Mouse (Mus musculus): Measurements from ENCODE around the gene Gm2663.
"Not testable (repeated sequence)": the region's sequence is repeated elsewhere in the genome, so short reads cannot be mapped to it uniquely, and the experiment has no call there.

Gene Gm2663

GRCm38 (mm10) chr6:40964454-40964853 is 34.8 kb downstream of the Gm2663 start, which contains the start of gene 1810009J06Rik:
Gene 1810009J06Rik (plus strand): TSS chr6:40964754.
- not testable (repeated sequence) for H3K27me3 ChIP-seq (ENCODE audit: control insufficient read depth, insufficient read depth, low read length, poor library complexity, severe bottlenecking); H3K36me3 ChIP-seq (ENCODE audit: control insufficient read depth, insufficient read depth, low read length, poor library complexity, severe bottlenecking); DNase-seq (ENCODE audit: low read depth, low spot score)

- no peaks in the 10 kb centered on the region for H3K36me3 ChIP-seq (ENCODE audit: control insufficient read depth, insufficient read depth, low read length, poor library complexity, severe bottlenecking)
- H3K27me3 ChIP-seq (ENCODE audit: control insufficient read depth, insufficient read depth, low read length, poor library complexity, severe bottlenecking) = no peaks in the 10 kb centered on the region
- DNase-seq (ENCODE audit: low read depth, low spot score) = no peak
Measured at GRCm38 (mm10) chr6:40953716-40954115, 45.6 kb downstream of the Gm2663 start.

GRCm38 (mm10) chr6:40951770-40952169 is 47.5 kb downstream of the Gm2663 start, which contains the start of gene Gm4744:
Gene Gm4744 (minus strand): TSS chr6:40951870.
- Histone ChIP-seq H3K27me3 (ENCODE audit: control insufficient read depth, insufficient read depth, low read length, poor library complexity, severe bottlenecking) (no peaks in the 10 kb centered on the region), H3K36me3 (ENCODE audit: control insufficient read depth, insufficient read depth, low read length, poor library complexity, severe bottlenecking) (no peaks in the 10 kb centered on the region)
- DNase-seq (ENCODE audit: low read depth, low spot score) = no peak
